Mouse (Mus musculus): Measurements from ENCODE around the gene Ifnab. TPM values are rescaled to one million over a fixed set of nuclear protein-coding genes. Genes with fewer than 3 reads are reported as not detected.

Ifnab gene
- not detected for total RNA-seq (2023)

DNA sequence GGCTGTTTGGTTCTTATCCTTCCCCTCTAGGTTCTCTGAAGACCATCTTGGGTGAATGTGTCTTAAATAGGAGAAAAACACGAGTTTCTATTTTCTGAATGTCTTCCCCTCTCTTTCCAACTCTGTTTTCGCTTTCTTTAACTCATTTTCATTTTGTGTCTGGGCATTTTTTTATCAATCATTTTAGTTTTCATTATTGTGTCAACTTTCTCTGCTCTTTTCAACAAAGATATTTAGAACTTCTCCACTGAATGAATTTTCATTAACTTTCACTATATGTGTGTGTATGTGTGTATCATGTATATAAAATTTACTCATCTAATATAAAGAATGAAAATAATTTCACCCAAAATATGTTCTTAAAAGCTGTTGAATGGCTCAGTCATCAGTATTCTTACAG lies at the start of gene Ifnab:
TSS of gene Ifnab (minus strand) at position 101 of the 400 bp plus-strand sequence.

DNA sequence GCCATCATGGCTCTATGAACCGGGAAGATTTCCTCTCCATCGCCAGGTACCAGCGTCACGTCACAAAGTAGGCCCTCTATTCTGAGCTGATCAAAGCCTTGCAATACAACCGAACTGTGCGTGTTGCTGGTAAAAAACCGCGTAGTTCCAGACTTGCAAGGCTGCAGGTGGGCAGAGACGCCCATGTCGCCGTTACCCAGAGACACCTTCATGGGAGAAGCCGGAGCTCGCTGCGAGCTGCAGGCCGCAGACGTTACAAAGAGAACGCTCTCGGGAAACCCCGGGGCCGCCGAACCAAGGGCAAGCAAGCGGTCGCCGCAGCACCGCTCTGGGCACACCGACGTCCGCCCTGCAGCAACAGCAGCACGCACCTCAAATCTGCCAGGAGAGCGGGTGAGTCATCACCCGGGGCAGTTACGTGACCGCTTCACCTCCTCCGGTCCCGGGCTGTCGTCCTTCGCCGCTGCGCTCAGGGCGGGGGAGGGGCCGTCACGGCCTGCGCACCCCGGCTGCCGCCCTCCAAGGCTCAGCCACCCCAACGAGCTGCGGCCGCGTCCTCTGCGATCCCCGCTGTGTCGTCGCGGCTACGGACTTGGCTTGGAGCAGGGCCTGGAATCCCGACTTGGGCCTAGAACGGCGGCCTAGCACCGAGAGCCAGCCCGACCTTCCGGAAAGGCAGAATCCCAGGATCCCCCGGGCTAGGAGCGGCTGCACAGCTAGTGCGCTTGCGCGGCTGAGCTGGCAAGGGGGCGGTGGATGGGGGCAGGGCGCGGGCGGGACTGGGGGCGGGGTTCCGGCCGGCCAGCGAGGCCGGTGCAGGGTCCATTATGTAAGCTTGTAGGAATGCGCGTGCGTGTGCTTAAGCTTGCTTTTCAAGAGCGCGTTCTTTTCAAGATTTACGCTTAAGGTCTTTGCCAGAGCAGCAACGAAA lies 30.9 kb upstream of the Ifnab start, which contains the start of the genes Gm26566 and Klhl9:
TSS of gene Gm26566 (plus strand) at position 15 of the 931 bp plus-strand sequence.
TSS of gene Klhl9 (minus strand) at position 675 of the 931 bp plus-strand sequence.

DNA sequence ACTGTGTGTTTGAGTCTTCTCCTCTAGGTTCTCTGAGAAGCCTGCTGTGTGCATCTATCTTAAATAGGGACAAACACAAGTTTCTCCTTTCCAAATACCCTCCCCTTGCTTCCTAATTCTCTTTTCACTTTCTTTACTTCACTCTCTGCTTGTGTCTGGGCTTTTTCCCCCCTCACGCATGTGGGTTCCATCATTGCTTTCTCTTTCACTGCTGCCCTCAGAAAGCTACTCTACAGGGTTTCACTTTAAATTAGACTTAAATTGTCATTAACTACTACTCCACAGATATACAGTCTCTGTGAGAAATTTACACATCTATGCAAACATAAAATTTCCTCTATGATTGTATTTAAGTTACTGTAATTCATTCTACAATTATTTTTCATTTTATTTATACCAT lies 7.3 kb downstream of the Ifnab start, which contains the start of gene Ifna2:
TSS of gene Ifna2 (minus strand) at position 101 of the 400 bp plus-strand sequence.

DNA sequence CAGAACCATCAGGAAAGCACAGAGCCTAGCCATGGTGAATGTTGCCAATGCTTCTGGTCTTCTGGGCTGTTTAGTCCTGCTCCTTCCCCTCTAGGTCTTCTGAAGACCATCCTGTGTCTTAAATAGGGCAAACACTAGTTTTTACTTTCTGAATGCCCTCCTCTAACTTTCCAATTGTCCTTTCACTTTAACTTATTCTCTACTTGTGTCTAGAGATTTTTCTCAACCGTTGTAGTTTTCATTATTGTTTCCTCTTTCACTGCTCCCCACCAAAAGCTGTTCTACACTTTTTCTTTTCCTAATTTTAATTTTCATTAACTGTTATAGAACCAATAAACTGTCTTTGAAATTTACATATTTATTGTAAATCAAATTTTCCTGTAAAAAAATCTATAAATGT lies 14.3 kb downstream of the Ifnab start, which contains the start of gene Ifna16:
TSS of gene Ifna16 (minus strand) at position 101 of the 400 bp plus-strand sequence.

DNA sequence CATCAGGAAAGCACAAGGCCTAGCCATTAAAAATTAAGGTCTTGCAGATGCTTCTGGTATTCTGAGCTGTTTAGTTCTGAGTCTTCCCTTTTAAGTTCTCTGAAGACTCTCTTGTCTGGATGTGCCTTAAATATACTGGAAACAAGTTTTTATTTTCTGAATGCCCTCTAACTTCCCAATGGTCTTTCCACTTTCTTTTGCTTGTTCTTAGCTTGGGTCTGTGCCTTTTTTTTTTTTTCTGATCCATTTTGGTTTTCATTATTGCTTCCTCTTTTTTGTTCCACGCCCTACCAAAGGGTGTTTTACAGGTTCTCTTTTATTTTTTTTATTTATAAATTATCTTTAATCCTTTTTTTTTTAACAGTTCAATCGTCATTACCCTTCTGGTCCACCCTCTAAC lies 46.8 kb downstream of the Ifnab start, which contains the start of gene Ifna13:
TSS of gene Ifna13 (minus strand) at position 101 of the 400 bp plus-strand sequence.

Other genes starting within 250 kb of the Ifnab start
- not detected for gene Ifnb1, start 168.6 kb downstream of the Ifnab start, total RNA-seq (2023)
- gene Ifna15, start 133.1 kb downstream of the Ifnab start, total RNA-seq (2023) = not detected
- not detected for gene Ifna14, start 119.6 kb downstream of the Ifnab start, total RNA-seq (2023)
- gene Ifna9, start 99.0 kb downstream of the Ifnab start, total RNA-seq (2023) = not detected
- gene Ifna12, start 88.0 kb downstream of the Ifnab start, total RNA-seq (2023) = not detected
- gene C87499, start 56.9 kb downstream of the Ifnab start, total RNA-seq (2023) = not detected
- not detected for gene Ifna13, start 46.9 kb downstream of the Ifnab start, total RNA-seq (2023)
- gene Ifna16, start 14.4 kb downstream of the Ifnab start, total RNA-seq (2023) = not detected
- gene Ifna2, start 7.4 kb downstream of the Ifnab start, total RNA-seq (2023) = not detected
- 1 to 10 TPM; 1.5 to 2.7 TPM for gene Gm26566, start 30.4 kb upstream of the Ifnab start, total RNA-seq (2023)
- 10 to 100 TPM; 48.9 to 52.0 TPM for gene Klhl9, start 31.1 kb upstream of the Ifnab start, total RNA-seq (2023)
- not detected for gene Gm13271, start 63.5 kb upstream of the Ifnab start, total RNA-seq (2023)
- not detected for gene Gm13283, start 68.8 kb upstream of the Ifnab start, total RNA-seq (2023)
- under 1 TPM in 1 of 2 experiments, not detected in 1; 0.64 TPM for gene Gm13290, start 82.5 kb upstream of the Ifnab start, total RNA-seq (2023)
- gene Gm13289, start 85.6 kb upstream of the Ifnab start, total RNA-seq (2023) = not detected
- not detected for gene Gm13272, start 88.5 kb upstream of the Ifnab start, total RNA-seq (2023)
- gene Ifnz, start 90.8 kb upstream of the Ifnab start, total RNA-seq (2023) = not detected
- gene Gm13276, start 94.3 kb upstream of the Ifnab start, total RNA-seq (2023) = not detected
- gene Gm13277, start 97.3 kb upstream of the Ifnab start, total RNA-seq (2023) = not detected
- gene Gm13278, start 100.2 kb upstream of the Ifnab start, total RNA-seq (2023) = not detected
- gene Gm13275, start 103.1 kb upstream of the Ifnab start, total RNA-seq (2023) = not detected
- not detected for gene Gm13279, start 106.0 kb upstream of the Ifnab start, total RNA-seq (2023)
- gene Gm13285, start 108.3 kb upstream of the Ifnab start, total RNA-seq (2023) = not detected
- not detected for gene Gm13287, start 111.9 kb upstream of the Ifnab start, total RNA-seq (2023)
- not detected for gene Gm13288, start 114.2 kb upstream of the Ifnab start, total RNA-seq (2023)
- not detected for gene Ifna7, start 124.9 kb upstream of the Ifnab start, total RNA-seq (2023)
- gene Ifna11, start 128.6 kb upstream of the Ifnab start, total RNA-seq (2023) = not detected
- gene Ifna6, start 136.1 kb upstream of the Ifnab start, total RNA-seq (2023) = not detected
- not detected for gene Ifna5, start 144.2 kb upstream of the Ifnab start, total RNA-seq (2023)
- gene Ifna4, start 150.5 kb upstream of the Ifnab start, total RNA-seq (2023) = not detected
- not detected for gene Ifna1, start 158.7 kb upstream of the Ifnab start, total RNA-seq (2023)
- gene Ifne, start 188.8 kb upstream of the Ifnab start, total RNA-seq (2023) = not detected